Mouse (Mus musculus): ENCODE measurements around the gene Vsnl1.

Gene Vsnl1

DNA sequence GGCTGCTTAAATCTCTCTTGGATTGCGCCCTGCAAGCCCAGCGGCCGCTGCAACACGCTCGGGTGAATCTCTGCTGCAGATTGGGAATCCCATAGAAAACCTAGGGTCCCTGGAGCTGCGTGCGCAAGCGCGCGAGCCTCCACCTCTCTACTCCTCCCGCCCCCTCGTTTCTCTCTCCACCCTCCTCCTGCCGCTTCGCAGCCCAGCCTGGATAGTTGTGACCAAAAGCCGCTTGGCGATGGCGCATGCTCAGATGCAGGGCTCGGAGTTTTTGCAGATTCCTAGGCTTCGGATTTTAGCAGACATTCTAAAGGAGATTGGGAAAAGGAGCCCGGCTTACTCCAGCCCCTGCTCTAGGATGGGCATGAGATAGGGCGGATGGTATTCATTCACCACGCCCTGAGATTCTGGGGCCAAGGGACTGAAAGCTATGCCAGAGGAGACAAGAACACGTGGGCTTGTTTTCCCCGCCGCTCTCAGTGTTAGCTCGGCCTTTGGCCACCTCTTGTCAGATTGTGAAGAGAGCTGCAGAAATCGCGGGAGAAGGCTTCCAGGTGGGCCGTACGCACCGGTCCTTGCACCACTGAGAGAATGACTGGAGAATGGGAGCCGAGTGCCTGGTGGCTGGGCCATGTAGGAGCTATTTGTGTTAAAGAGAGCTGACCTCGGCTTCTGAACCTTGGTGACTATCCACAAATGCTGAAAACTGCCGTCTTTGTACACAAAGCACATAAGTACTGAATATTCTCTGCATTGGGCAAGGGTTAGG, at the start of gene Vsnl1:
Gene Vsnl1, minus strand, starts transcription at position 117 of the 769 bp plus-strand sequence.
- peak; percentile 93 to 94 for DNase-seq

GRCm38 (mm10) chr12:11456632-11457031, 20.2 kb upstream of the Vsnl1 start:
- DNase-seq: no peak

GRCm38 (mm10) chr12:11456213-11456612, 19.8 kb upstream of the Vsnl1 start:
- no peak for DNase-seq

DNA sequence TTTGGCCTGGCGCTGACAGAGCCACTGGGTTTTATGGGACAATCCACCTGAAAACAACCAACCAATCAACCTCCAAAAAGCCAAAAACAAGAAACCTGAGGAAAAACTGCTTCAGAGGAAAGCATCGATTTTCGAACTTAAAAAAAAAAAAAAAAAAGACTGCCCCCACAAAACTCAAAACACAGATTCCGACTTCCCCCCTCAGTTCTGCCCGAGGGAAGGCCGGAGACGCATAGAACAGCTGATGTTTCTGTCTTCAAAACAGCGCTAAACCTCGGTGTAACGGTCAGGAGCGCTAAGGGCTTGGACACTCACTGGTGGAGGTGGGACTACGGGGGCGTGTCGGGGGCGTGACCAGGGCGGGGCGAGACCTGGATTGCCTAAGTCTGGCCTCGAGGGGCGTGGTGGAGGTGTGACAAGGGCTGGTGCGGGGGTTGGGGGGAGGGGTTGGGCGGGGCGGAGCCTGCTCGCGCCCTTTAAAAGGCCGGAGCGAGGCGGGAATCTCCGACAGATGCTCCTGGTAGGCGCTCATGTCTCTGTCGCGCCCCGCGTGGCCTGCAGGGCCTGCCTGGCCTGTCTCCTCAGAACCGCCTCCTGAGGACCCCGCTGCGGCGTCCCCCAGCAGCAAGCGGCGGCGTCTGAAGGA, 19.3 kb upstream of the Vsnl1 start, which contains the start of gene Rad51ap2:
Gene Rad51ap2, plus strand, starts transcription at position 531 of the 646 bp plus-strand sequence.
- DNase-seq: peak; percentile 95 to 96

GRCm38 (mm10) chr12:11454146-11454545, 17.7 kb upstream of the Vsnl1 start:
- DNase-seq: no peak

DNA sequence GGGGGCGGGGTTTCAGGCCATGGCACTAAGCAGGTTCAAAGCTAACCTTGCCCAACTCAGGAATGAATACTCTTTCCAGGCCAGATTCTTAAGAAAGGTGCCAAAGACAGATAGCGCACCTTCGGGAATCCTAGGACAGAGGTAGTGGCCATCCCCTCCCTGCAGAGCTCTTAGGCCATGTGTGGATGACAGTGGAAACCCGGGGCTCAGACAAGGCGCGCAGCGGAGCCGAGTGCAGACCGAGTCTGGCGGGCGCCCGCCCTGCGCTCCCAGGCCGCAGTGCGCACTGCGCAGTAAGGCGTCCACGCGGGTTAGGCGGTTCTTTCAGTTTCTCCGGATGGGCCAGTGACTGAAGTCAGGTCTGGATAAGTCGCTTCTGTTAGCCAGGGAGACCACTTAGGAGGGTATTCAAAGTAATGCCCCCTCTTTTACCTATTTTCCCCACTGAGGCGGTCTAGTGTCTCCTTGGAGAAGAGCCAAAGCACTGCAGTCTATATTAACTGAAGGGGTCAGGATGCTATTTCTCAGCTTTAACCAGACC, 1.6 kb upstream of the Vsnl1 start:
- peak; percentile 51 to 53 for DNase-seq

DNA sequence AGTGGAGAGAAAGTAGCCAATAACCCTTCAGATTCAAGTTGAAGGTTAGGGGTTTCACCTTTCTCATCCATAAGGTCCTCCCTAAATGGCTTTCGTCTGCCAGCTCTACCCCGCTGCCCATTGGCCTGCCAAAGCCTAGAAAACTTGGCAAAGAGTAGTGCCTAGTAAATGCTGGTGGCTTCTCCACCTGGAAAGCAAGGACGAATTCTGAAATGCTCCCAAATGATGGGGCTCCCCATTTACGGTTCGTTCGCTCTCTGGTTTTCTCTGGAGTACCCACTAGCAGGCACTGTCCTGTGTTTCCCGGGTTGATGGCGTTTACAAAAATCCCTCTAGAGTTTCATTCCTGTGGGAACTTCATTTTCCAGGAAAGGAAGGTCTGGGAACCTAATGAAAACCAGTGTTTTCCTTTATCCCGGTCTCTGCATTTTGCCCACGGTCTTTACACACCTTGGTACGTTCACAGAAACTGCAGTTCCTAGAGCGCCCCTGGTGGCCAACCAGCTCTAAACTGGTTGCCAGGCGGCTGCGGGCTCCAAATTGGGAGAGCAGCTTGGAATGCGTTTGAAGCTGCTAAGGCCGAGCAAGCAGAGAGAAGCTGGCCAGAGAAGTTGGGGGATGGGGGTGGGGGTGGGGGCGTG, 973 bp upstream of the Vsnl1 start:
- peak; percentile 96 to 98 for DNase-seq

DNA sequence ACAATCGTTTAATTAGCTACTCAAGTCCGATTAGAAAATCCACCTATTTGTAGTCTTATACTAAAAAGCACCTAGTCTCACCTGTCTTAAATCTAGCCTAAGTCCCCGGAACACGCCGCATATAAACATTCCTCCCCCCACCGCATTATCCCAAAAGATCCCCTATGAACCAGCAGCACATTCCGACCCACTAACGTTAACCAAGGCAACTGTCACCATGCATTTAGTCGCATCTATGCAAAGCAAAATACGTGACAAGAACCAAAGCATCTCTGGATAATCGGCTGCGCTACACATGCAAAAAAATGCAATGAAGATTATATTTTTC, 426 bp downstream of the Vsnl1 start:
- peak; percentile 28 to 50 for DNase-seq

DNA sequence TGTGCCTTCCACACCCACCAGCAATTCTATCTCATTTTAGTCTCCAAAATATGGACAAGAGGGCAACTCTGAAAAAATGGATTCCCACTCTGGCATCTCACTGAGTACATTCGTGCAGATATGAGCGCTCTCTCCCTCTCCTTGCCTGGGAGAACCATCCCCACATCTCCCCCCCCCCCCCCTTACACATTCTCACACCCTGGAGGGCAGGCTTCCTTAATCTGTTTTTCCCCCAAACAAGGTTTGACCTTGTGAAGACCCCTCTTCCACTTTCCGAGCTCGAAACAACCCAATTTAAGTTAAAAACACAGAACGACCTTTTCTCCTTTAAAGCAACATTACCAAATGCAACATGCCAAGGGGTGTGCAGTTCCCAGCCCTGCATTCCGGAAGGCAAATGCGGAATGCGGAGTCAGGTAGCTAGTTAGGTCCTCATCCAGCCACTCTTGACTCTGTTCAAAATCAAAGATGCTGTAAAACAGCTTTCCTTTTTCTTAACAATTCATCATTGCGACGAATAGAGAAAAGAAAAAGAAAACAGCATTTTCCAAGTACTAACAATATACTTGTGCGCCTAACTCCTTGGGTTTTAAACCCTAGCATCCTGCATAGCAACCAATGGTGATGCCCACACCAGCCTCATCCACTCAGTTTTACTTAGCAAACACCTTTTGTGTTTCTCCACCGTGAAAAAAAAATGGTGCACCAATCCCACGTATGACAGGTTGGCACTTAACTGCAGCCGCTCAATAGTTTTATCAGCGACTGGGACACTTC, 979 bp downstream of the Vsnl1 start:
- DNase-seq: peak; percentile 32 to 54

DNA sequence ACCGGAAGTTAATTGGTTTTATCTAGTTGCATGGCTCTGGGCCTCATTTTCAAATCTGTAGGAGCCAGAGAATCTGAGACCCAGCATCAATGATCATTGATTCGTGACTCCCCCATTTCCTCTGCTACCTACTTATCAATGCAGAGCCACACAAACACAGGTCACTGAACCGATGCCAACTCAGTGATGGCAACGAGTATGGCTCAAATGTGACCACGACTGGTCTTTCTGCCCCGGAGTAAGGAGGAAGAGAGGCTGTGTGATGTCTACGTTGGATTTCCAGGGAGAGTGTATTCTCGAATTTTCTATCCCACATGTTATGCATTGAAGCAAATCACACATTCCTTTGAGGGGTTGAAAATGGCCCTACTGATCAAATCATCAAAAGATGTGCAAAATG, 2.0 kb downstream of the Vsnl1 start:
- DNase-seq: peak; percentile 42 to 48

DNA sequence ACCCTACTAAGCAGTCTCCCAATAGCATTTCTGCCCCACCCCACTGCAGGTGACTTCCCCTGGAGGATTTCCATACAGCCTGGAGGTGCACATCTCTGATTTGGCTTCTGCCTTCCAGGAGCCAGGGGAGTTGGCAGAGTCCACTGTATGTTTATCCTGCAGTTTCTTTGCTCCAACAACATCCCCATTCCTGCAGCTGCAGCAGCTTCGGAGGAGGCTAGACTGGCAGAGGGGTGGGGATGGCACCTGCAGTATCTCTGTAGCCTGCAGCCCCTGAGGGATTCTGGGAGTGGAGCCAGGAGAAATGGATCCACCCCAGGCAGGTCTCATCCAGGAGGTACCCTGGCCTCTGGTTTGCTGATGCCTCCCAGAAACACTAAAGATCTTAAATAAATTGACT, 2.7 kb downstream of the Vsnl1 start:
- DNase-seq: peak; percentile 47 to 58

DNA sequence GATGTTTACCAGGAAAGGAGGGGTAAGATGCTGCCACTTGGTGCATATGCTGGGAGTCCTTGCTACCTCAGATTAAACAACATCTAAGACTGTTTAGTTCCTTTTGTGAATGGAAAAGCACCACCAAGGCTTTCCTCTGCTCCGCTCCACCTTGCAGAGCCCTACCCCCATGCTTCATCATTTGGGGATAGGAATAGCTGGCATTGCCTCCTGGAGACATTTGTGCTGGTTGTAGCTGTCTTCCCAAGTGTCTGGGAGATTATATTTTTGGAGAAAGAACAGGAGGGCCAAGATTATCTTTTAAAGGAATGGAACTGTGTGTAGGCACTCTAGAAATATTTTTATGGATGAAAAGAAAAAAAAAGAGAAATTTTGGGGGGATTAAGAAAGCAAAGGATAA, 3.3 kb downstream of the Vsnl1 start:
- DNase-seq: no peak

DNA sequence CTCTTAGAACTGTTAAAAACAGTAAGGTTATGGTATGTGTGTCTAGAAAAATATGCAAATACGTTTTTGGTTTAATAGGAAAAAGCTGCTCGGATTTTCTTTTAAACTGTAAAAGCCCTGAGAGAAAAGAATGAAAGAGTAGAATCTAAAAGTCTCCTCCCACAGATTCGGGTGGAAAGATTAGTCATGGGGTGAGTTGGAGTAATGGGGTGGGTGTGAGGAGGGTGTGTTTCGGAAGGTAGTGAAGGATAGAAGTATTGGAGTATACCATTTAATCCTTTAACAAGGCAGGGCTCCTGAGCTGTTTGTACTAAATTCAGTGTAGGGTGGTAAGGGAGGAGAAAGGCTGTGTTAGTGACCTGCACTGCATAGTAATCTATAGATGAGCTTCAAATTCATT, 9.0 kb downstream of the Vsnl1 start:
- no peak for DNase-seq

DNA sequence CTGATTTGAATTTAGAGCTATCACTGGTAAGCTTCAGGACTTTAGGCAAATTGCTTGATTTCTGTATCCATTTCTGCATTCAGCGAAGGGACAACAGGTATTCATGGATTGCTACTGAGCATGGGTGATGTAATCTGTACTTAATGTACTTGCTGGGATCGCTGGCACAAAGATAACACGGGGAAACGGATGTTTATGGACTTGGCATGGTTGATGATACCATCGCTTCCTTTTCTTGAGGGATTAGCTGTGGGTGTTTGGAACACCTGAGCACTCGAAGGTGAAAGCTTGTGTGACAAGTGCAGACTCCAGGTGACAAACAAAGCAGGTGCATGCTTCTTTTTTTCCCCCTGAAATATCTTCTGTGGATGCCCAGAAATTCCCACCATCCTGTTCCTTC, 18.3 kb downstream of the Vsnl1 start:
- no peak for DNase-seq

GRCm38 (mm10) chr12:11407679-11408078, 28.7 kb downstream of the Vsnl1 start:
- peak; percentile 38 to 74 for DNase-seq

GRCm38 (mm10) chr12:11398791-11399190, 37.6 kb downstream of the Vsnl1 start:
- DNase-seq: peak; percentile 66 to 79

- no peak for DNase-seq
Observed at GRCm38 (mm10) chr12:11397029-11397428, 39.4 kb downstream of the Vsnl1 start.

DNA sequence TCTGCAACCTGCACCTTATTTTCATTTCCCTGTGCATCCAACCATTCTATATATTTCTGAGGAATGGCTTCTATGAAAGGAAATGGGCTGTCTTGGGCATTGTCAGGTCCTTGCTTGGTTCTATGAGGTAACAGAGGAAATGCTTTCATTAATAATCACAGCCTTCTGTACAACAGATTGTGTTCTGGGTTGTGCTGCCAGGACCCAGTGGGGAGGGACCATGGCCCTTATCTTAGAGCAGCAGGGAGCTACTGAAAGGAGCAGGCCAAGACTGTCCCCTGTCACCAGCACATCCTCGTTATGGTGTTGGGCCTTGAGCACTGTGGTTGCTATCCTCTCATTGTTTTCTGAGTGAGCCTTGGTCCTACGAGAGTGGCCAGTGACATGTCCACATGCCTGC, 40.9 kb downstream of the Vsnl1 start:
- DNase-seq: peak; percentile 89 to 92

DNA sequence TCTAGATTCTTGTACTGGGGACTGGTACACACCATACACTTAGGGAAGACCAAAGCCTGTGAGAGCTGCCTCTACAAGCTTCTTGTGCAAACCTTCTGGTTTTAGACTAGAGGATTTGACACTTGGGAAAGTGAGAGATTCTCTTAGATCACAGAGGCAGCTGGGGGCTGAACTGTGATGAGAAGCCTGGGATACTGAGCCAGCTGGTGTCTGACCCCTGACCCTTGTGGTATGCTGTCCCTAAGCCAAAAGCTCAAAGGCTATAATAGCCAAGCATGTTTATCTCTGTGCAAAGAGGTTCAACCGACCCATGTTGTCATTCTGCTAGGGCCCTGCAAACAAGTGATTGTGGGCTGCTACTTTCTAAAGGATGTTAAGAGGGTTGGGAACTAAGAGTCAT, 43.9 kb downstream of the Vsnl1 start:
- peak in 1 of 2 experiments; percentile 11 for DNase-seq

DNA sequence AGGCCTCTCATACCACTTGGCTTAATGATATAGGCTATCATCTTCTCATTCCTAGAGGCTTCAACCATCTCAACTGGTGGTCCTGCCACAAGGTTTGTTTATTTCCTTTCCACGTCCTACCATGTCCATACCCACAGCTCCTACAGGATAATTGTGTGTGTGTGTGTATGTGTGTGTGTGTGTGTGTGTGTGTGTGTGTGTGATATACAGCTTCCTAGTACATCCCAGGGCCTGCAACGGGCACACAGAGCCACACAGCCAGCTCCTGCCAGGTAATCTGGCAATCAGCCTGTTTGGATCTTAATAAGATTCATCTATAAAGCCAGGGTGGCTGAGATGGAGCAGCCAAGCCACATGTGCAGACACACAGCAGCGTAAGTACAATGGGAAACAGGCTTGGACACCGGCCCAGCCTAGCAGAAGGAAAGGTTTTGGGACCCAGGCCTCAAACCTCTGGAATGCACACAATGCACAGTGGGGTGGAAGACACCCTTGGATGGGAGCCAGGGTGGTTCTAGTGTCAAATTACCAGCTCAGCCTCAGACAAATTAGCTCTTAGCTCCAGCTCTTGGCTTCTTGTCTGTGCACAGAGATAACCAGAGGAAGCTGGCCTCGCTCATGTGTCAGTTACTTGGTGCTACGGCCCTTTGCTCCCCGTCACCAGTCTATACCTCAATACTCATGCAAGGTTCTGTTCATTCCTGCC, 45.0 kb downstream of the Vsnl1 start:
- DNase-seq: peak; percentile 81 to 82

DNA sequence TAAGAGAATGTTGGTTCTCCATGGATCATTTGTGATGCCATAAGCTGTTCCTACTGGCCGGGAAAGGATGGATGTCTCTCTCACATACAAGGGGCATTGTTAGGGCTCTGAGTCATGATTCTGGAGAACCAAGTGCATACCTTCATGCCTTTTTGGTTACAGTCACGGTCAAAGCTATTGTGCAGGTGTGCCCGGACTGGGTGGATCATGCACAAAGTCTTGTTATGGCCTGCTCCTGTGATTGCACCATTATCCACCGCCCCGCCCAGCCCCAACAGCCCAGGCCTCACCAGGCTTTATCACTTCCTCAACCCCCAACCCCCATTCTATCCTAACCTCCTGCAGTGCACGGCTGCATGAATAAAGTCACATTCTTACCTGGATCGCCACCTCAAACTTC, 47.3 kb downstream of the Vsnl1 start:
- DNase-seq: no peak

DNA sequence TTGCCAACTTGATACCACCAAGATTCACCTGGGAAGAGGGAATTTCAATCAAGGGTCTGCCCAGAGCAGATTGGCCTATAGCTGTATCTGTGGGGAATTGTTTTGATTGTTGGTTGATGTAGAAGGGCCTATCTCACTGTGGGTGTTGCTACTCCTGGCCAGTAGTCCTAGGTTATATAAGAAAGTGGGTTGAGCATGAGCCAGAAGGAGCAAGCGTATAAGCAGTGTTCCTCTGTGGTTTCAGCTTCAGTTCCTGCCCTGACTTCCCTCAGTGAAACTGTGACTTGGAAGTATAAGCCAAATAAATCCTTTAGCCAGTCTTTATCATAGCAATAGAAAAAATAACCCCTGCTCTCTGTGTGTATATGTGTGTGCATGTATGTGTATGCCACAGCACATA, 51.7 kb downstream of the Vsnl1 start:
- no peak for DNase-seq
